Mouse (Mus musculus) erythroblast, embryonic 14.5 days (primary cell): Measurements from ENCODE around the gene Zfp644.

ENCODE experiments used
- GATA1 ChIP-seq: IDR thresholded peaks from 2 replicates; pipeline ENCODE4 v1.6.1; 2012; ENCODE audit warnings: low read length, inconsistent platforms, mixed read lengths
- TAL1 ChIP-seq: IDR thresholded peaks from 3 replicates; pipeline ENCODE4 v1.6.1; 2012; ENCODE audit warnings: low read length, inconsistent platforms, mixed read lengths

- TF ChIP-seq TAL1 (no peak), GATA1 (no peak)
These were observed 84.9 kb downstream of the Zfp644 start for GRCm38 (mm10) chr5:106612151-106612550.
